Mouse (Mus musculus) fat pad, adult 2 months (tissue): Measurements from ENCODE around the gene Serf2.
"Not testable (repeated sequence)": the region's sequence is repeated elsewhere in the genome, so short reads cannot be mapped to it uniquely, and the experiment has no call there.

ENCODE experiments used
- DNase-seq: peaks from one replicate; pipeline ENCODE4 v3.0.0-alpha.2; 2011; ENCODE audit warnings: low read depth, low spot score; ENCODE audit errors: extremely low read depth

Gene Serf2

DNA sequence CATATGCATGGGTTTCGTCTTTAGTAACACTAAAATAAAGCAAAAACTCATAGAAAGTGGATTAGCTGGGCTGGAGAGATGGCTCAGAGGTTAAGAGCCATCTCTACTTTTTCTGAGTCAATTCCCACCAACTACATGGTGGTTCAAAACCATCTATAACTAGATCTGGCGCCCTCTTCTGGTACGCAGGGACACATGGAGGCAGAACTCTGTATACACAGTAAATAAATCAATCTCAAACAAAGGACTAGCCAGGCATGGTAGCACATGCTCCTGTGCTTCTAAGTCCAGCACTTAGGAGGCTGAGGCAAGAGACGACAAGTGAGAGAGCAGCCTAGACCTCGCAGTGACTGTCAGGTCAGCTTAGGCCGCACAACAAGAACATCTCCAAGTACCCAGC is 52.6 kb downstream of the Serf2 start:
- DNase-seq, result not testable (repeated sequence)

DNA sequence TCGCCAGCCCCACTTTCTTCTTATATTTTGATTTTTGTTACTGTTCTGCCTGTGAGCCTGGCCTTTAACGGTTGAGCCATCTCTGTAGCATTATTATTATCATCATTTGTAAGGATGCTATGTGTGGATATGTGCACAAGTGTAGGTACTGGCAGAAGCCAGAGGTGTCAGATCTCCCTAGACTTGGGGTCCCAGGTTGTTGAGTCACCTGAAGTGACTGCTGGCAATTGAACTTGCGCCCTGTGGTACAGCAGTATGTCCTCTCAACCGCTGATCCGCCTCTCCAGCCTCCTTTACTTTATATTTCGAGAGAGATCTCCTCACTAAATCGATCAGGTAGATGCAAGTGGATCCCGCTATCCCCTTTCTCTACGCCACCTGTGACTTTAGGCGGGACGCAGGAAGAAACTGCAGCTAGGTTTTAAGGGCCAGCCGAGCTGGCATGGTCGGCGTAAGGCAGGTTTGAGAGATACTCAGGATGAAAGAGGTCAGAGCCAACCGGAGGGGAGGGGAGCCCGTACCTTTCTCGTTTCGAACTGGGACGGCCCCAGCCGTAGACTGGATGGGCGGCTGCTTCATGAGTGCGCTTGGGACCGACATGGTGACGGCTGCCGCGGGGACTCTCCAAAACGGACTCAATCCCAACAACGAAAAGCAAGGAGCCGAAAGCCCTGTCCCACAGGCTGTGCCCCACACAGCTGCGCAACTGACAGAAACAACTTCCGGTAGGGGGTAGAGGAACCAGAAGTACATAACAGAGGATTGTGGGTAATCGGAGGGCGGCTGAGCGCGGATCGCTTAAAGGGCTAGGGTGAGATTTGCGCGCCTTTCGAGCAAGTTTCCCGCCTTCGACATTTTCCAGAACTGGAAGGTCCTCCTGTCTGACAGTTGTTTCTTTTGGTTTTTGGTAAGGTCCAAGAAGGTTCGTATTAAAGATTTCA is 57.2 kb downstream of the Serf2 start, which contains the start of the genes Mfap1a and Wdr76:
Gene Mfap1a, minus strand, starts transcription at position 724 of the 941 bp plus-strand sequence.
Gene Wdr76, plus strand, starts transcription at position 782 of the 941 bp plus-strand sequence.
- DNase-seq, result peak; percentile 47

DNA sequence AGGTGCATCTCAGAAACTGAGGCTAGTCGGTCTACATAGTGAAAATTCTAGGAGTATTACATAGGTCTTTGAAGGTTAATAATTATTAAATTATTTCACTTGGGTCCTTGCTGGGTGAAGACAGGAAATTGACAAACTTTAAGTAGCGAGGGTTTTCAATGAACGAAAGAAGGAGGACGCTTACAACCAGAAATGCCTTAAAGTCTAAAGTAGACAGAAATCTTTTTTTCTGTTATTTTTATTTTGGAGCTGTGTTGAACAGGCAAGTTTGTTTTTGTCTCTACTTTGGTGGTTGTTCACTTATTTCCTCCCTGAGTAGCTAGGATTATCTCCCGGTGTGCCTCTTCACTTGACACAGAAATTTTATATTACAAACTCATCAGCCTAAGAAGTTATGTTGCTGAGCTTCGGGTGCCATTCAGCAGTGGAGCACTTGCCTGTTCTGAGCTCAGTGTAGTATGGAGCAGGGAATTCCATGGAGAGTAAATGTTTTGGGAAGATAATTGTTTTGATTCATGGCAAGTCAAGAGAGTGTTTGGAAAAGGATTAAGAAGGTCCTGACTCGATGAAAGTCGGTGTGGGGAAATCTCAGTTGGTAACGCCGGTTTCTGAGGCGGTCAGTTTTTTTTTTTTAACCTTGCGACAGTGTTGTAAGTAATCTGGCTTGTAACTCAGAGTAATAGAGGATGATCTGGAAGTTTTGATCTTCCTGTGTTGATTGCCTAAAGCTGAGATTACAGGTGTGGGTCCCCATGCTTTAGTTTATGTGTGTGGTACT is 58.4 kb downstream of the Serf2 start:
- DNase-seq, result peak; percentile 30
